Mouse (Mus musculus): ENCODE measurements around the gene Prkca.

The Prkca gene

DNA sequence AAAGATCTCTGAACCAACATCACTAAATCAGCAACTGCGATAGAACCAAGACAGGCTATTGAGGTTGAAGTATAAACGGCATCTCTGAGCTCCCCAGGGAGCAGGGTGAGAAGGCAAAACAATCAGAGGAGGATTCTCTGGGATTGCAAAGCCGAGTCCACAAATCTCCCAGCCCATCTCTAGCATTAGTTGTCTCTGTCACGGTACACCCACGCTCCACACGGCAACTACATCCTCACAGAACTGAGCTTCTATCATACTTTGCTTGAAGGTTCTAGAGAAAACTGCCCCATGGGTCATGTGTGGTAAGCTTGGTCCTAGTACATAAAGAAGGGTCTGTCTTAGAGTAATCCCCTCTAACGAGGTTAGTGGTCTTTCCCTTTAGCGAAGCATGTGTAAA, 280.6 kb downstream of the Prkca start:
- no peak for DNase-seq (ENCODE audit: low spot score in 2 of 2)

DNA sequence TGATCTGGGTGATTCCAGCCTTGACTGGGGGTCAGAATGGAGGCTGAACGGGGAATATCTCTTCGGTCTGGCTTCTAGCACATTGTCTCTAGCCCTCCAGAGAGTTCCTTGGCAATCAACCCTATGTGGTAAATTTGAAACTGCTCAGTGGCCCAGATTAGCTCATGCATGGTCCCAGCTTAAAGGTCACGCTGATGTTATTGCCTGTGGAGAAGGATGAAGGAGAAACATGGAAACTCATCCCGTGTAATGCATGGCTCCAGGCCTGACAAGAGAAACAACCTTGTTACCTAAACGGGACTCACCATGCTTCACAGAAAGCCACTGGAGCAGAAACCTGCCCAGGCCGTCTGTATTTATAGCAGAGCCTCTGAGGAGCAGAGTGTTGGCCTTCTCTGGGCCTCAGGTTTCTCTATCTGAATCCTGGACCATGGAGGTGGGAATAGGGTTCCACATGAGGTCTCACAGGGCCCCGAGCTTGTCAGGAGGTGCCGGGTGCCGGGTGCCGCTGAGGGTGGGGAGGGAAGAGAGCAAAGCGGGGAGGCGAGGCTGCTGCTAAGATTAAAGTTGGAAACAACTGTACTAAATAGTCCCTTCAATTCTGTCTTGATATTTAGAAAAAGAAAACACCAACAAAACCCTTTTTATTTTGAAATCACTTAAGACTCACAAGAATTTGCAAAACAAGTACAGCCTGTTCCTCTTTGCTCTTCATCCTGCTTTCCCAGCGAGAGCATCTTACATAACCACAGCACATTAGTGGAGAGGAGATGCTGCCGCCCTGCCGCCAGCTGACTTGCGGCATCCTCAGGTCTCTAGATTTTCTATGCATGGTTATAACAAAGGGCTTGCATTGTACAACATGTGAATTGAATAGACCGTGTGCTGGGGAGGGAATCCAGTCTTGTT, 281.9 kb downstream of the Prkca start:
- DNase-seq (ENCODE audit: low spot score in 2 of 2) = peak; percentile 64 to 81

DNA sequence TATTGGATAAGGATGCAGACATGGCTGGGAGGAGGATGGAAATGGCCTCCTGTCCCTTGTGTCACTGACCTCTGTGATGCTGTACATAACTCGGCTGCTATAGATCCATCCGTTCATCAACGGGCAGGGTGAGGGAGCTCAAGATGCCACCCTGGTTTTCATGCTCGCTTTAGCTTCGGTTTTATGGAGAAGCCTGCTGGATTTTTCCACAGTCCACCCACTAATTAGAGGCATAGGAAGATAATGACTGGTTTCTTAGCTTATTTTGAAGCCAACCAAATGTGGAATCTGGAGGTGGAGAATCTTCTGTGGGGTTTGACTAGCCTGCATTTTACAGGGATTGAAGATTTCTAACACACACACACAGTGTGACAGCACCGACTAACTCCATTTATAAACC, 286.6 kb downstream of the Prkca start:
- DNase-seq (ENCODE audit: low spot score in 2 of 2) = no peak

DNA sequence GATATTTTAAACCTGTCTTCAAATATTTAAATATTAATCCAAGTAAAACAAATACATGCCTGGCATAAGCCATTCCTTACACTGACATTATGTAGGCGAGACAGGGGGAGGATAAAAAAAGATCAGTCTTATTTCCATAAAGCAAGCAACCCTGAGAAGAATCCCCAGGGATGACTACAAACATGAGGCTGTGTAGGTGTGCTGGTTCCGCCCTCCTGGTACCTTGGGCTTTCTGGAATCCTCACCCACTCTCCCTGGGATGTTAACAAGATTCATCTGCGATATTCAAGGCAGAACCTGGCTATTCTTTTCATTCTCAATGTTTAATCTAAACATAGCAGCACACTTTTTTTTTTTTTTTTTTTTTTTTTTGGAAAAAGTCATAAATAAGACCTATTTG, 289.1 kb downstream of the Prkca start:
- no peak for DNase-seq (ENCODE audit: low spot score in 2 of 2)

DNA sequence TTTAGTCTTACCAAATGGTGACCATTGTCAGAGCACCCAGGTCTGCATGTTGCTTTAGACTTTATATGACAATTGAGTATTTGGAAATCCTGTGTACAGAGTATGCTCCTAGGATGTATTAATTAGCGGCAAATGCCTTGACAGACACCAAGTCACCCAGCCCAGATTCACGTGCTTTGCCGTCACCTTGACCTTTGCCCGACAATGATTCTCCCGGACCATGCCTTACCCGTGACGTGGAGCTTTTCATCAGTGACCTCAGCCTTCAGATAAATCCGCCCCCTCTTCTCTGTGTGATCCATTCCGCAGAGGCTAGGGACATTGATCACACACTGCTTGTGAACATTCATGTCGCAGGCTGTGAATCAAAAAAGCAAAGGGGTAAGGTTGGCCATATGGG, 290.0 kb downstream of the Prkca start:
- no peak for DNase-seq (ENCODE audit: low spot score in 2 of 2)

DNA sequence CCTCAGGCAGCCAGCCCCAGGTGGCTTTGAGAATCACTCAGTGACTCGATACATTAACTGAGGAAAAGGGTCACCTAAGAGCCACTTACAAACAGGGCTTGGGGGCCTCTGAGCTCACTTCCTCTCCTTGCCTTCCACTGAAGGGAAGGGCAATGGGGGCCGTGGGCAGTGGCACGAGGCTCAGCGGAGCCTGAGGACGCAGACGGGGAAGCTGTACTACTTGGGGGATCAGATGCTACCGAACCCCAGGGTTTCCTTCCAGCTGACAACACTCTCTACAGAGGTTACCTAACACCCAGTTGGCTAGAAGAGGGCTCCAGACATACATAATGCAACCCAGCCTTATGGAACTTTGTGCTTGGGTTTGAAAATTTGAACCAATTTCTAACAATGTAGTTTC, 302.1 kb downstream of the Prkca start:
- DNase-seq (ENCODE audit: low spot score in 2 of 2) = no peak

DNA sequence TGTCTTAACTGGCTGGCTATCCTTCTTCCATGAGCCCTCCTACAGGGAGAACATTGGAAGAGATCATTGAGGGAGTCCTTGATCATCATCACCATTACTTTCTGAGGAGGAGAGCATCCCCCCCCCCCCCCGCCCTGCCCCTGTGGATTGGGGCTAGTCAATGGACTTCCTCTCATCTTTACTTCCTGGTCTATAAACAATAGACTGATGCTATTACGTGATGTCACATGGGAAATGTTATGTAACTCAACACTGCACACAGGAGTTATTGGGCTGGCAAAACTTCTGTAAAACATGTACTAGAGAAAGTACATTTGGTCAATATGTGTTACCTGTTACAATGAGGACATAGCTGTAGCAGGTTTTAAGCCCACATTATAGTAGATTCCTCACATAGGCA, 302.9 kb downstream of the Prkca start:
- no peak for DNase-seq (ENCODE audit: low spot score in 2 of 2)

DNA sequence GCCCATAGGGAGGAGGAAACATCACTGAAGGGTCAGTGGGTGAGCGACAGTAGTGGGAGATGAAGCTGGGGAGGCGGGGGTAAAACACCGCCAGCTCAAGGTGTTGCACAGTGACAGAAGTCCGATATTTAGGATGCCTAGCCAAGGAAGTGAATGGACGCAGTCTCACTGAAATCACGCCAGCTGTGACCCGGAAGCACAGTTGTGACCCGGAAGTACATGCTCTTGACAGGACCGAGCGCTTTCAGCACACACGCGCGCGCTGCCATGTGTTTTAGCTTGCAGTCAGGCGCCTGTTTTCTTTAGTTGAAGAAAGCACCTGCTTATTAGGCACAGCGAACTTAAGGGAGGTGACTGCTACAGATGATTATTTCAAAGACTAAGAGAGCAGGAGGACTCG, 304.0 kb downstream of the Prkca start:
- DNase-seq (ENCODE audit: low spot score in 2 of 2) = no peak

DNA sequence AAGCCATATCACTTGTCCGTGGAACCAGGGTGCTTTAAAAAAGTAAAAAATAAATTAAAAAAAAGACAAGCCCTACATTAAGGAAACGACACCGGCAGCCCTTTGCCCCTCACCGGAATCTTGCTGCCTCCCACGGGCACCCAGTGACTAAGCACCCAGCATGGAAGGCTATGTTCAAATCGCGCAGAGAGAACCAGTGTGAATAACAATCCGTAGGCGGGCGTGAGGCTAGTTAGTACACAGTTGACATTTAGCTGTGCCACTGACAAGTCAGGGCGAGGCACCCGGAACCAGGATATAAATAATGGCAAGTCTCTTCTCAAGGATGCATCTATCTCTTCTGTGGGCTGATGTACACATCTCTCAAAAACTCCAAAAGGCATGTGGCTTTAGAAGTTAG, 304.7 kb downstream of the Prkca start:
- DNase-seq (ENCODE audit: low spot score in 2 of 2) = peak; percentile 38 to 45

DNA sequence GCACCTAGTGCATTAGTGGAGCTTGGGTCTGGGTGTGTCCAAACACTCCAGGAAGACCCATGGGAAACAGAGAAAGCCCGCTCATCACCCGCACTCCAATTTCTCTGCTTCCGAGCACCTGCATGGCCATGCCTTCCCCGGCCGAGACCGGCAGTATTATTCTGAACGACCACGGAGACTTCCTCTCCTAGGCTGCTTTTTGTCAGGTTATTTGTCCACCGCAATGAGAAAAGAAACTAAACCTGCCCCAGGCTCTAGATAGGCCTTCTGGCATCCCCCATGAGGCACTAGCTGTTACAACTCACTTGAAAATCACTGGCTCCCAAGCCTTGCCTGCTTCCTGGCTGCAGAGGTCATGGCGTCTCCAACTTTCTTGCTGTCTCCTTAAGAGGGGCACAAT, 307.4 kb downstream of the Prkca start:
- DNase-seq (ENCODE audit: low spot score in 2 of 2) = no peak

DNA sequence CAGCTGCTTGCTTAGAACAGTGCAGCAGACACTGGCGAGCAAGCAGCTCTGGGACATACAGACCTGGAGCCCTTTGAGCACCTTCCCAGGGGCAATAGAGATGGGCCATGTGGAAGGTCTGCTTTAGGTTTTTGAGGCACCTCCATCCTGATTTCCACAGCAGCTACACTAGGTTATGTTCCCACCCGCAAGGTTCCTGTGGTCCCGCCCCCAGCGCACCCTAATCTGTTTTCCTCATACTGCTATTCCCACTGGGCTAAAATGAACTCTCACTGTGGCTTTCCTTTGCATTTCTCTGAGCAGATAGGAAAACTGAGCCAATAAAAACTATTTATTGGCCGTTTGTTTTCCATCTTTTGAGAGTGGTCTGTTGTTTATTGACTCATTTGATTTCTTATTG, 308.0 kb downstream of the Prkca start:
- no peak for DNase-seq (ENCODE audit: low spot score in 2 of 2)

DNA sequence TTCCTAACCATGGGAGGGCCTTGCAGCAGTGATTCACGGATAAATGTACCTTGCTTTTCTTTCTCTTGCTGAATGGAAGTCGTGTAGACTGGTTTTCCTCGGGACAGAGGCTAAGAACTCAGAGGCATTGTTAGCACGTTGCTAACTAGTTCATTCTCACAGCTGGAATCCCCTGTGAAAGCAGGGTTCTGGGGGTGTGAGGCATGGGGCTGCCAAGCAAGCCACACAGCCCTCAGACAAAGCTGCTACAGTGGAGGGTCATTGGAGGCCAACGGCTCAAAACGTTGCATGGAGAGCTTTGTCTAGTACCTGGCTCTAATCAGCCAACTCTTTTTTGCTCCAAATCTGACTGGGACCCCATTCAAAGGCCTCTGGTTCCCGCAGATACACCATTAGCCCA, 309.4 kb downstream of the Prkca start:
- DNase-seq (ENCODE audit: low spot score in 2 of 2) = no peak

DNA sequence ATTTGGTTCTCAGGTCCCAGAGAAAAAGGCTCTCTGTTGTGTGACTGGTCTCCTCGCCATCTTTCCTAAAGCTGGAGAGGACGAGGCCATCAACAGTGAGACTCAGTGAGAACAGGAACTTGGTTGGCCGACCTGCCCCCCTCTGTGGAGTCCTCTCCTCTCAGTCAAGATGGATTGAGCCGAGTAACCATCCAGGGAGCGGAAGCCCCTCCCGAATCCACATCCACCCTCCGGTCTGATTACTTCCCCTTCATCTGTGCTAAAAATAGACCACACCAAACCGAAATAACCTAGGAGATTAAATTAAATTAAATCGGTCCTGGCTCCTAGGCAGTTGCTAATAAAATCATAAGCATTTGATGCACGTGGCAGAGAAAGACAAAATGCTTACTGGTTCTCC, 311.2 kb downstream of the Prkca start:
- no peak for DNase-seq (ENCODE audit: low spot score in 2 of 2)

DNA sequence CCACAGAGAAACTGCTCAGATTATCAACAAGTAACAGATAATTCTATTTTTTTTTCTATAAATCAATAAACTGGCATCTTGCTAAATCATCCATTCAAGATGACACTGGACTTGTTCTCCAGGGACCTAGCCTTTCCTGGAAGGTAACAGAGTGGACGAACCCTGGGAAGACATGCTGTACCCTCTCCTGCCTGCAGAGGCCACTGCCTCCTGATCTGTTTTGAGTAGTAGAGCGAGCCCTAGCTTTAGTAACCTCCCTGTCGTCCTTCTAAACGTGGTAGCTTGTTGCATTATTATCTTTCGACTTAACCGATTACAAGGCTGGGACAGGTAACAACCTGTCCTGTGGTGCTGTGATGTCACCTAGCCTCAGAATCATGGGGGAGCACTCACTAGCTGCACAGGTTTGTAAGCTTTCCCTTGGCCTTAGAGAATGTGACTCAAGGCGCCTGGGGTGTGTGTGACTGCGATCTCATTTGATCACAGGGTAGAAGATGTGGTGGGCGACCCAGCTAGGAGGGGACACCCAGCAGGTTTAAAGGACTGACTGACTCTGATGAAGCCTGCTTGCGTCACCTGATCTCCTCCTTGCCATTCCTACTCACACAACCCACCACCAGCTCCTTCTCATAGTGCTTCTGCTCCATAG, 312.6 kb downstream of the Prkca start:
- DNase-seq (ENCODE audit: low spot score in 2 of 2) = peak in 1 of 2 experiments; percentile 36

DNA sequence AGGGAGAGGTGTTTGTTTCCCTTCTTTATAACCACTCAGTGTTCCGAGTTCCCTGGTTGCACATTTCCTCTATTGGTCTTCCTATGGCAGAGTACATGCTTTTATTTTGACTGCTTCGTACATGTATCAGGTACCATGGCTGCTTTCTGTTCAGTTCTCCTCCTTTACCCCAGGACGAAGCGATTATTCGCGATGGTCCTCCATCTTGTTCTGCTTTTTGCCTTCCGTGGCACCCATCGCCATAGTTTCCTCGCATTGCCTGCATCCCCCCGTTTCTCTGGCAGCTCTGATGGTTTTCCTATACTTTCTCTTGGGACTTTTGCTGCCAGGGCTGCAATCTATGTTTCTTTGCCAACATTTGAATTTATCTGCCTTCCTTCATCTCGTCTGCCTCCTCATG, 314.4 kb downstream of the Prkca start:
- no peak for DNase-seq (ENCODE audit: low spot score in 2 of 2)

DNA sequence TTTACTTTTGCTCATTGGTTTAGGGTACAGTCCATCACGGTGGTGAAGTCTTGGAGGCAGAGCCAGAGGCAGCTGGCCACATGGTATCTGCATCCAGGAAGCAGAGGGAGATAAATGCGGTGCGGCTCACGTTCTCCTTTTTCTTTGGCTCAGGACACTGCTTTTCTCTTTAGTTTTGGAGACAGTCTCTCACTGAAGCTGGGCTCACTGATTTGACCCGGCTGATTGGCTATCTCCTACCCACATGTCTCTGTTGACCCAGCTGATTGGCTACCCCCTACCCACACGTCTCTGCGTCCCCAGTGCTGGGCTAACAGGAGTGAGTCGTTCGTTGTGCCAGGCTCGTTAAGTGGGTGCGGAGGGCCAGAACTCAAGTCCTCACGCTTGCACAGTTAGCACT, 315.3 kb downstream of the Prkca start:
- DNase-seq (ENCODE audit: low spot score in 2 of 2) = no peak

DNA sequence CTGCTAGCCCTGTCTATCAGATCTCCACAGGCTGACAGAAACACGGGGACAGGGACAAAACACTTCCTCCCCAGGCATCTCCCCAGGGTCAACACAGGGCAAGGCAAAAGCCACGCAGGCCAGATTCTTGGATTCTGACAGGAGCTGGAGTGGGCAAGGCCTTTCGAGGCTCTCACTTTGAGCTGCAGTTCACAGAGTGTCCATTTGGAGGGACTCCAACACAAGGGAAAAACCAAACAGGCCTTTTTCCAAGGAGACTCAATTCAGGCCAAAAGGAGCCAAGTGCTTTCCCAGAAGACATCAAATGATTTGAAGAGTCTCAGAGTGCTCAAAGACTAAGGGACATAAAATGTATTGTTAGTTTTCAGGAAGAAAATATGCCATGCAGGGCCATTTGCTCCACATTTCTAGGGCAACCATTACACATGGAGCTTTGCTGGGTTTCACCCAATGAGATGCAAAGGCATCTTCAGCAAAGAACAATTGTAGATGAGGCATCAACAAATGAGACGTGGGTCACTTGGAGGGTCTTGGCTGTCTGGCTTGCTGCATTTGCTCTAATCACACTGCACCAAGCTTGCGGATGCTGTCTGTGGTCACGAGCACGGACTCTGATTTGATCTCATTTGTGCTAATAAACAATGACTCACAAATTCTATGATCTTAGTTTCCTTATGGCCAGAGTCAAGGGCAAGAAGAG, 317.9 kb downstream of the Prkca start:
- DNase-seq (ENCODE audit: low spot score in 2 of 2) = peak in 1 of 2 experiments; percentile 39

DNA sequence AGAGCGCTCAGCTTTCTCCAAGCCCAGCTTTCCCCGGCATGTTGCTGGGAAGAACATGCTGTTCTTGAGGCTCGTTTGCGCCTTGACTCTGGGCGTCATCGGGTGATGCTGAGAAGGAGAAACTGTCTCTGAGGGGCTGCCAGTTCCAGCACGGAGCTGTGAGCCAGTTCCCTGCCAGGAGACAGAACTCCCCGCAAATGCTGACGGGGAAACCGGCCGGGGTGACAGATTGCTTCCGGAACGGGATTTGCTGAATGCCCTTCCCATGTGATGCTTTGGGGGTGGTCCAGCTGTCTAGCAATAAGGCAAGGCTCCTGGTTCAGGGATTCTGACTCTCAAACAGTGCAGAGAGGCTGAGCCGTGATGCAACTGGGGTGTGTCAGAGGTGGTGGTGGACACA, 320.5 kb downstream of the Prkca start:
- peak; percentile 69 to 84 for DNase-seq (ENCODE audit: low spot score in 2 of 2)

DNA sequence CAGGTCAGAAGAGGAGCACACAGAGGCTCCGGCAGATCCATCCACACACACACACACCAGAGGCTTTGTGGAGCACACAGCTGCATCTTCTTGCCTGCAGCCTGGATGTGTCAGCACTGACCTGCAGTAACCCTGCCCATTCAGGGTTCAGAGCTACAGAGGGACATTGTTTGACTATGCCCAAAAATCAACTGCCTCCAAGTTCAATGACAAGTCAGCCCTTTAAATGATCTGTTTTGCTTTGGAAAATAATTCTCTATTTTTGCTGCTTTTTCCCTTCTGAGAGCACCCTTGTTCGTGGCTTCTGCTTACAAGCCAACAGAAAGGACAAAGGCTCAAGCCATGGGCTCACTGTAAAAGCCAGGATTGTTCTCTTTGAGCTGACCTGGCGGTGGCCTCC, 322.8 kb downstream of the Prkca start:
- DNase-seq (ENCODE audit: low spot score in 2 of 2) = no peak

DNA sequence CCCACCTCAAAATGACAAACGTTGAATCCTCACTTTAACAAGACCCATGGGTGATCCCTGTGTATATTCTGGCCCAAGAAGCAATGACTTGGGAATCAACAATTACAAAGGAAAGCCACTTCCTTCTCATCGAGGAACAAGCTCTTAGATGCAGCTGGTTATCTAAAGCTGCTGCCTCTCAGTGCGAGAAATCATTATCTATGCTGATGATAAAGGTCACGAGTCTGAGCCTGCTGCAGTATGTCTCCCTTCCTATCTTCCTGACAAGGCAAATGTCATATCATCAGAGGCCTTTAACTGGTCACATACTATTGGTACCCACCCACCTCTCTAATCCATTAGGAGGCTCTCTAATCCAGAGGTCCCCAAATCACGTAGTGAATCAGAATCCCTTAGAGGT, 328.4 kb downstream of the Prkca start:
- no peak for DNase-seq (ENCODE audit: low spot score in 2 of 2)

DNA sequence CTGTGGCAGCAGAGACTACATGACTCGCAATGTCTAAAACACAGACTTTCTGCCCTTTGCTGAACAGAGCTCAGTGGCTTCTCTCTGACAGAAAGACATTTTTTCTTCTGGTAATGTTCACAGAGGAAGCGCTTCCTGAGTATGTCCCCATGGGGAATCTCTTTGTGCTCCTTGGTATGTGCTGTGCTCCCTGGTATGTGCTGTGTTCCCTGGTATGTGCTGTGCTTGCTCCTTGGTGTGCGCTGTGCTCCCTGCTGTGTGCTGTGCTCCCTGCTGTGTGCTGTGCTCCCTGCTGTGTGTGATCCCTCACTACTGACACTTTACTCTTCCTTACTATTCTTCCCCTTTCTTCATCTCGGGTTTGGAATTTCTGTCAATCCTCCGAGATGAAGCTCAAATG, 330.3 kb downstream of the Prkca start:
- no peak for DNase-seq (ENCODE audit: low spot score in 2 of 2)

DNA sequence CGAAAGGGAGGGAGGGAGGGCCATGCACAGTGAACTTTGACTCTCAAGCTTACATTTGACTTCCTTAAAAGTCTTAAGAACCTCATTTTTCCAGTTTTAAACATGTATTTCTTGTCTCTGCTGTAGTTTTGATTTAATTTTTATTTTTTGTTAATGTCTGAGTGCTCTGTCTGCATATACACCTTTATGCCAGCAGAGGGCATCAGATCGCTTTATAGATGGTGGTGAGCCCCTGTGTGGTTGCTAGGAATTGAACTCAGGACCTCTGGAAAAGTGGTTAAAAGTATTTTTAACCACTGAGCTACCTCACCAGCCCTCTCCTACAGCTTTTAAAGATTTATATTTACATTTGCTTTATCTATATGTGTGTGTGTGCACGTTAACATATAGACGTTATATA, 333.3 kb downstream of the Prkca start:
- no peak for DNase-seq (ENCODE audit: low spot score in 2 of 2)

DNA sequence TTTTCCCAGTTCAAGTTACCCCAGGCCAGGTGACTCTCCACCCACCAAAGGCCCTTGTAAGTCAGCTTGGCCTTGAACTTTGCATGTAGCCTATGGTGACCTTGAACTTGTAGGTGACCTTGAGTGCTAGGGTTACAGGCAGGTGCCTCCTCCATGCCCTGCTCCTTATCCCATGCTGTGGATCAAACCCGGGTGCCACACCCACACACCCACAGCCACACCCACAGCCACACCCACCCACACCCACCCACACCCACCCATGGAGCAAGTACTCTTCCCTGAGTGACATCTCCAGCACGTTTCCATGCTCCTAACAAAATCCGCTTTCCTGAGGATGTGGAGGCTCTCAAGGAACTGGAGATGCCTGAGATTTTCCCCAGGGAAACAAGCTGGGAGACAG, 344.8 kb downstream of the Prkca start:
- no peak for DNase-seq (ENCODE audit: low spot score in 2 of 2)

All from right cerebral cortex, postnatal 36 days (tissue).